Mouse (Mus musculus) cortical plate, adult 2 months (tissue): ENCODE measurements at regions not wholly inside any gene's neighbourhood (a gene's known extent, or its start where the extent isn't known, plus 50 kb on each side); places are given as distances from the start of the nearest gene placed in this dataset.

Source experiments
- CTCF ChIP-seq: fragments of 200-500 bp; IDR thresholded peaks from 2 replicates; pipeline ENCODE4 v1.5.1; 2011; ENCODE audit warnings: mild to moderate bottlenecking, control low read depth, low read length; ENCODE audit not compliant: insufficient read depth; ENCODE audit errors: extremely low read depth
- POLR2A ChIP-seq: fragments of 200-500 bp; IDR thresholded peaks from 2 replicates; pipeline ENCODE4 v1.6.1; 2011; ENCODE audit warnings: mild to moderate bottlenecking, low read length, control low read depth; ENCODE audit not compliant: insufficient read depth; ENCODE audit errors: extremely low read depth

DNA sequence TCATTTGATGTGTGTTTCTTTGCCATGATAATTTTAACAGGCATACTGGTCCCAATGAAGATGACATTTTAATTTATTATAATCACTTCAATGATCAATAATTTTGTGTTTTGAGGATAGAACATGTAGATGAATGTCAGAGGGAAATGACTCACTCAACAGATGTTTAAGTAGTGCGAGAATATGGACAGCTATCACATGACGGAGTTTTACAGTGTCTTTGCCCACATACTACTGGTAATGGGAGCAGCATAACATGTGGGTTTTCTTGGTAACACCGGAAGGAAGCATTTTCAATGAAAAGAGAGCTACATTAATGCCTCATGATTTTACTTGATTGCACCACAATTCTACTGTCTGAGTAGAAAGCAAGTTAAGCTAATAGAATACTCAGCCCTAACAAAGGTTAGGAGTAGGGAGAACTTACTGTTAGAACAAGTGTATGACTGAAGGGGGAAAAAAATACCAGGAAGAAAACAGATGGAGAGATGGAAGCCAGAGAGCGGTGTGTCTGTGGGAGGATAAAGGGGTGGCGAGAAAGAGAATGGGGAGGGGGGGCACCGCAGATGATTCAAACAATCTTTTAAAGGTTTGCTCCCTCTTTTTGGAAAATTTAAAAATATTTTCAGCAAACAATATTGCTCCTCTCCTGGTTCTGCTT lies 142.0 kb upstream of the Dph6 start:
- TF ChIP-seq CTCF (no peak), POLR2A (no peak)
